Mouse (Mus musculus): ENCODE data around the gene Defa34. TPM values are rescaled to one million over a fixed set of nuclear protein-coding genes. Genes with fewer than 3 reads are reported as not detected.
"Not testable (repeated sequence)": the region's sequence is repeated elsewhere in the genome, so short reads cannot be mapped to it uniquely, and the experiment has no call there.

Defa34 gene
- polyA plus RNA-seq (2015; fragmentation: Nextera tagmentation; extraction: Ambion mirVana) = not detected in 2 replicates

- H3K27ac ChIP-seq; H3K36me3 ChIP-seq; ATAC-seq (replicated peaks; ENCODE audit: low FRiP score); H3K4me3 ChIP-seq (replicated peaks); H3K4me1 ChIP-seq; H3K27me3 ChIP-seq; H3K9me3 ChIP-seq (replicated peaks); H3K4me2 ChIP-seq; H3K9ac ChIP-seq: not testable (repeated sequence)
- WGBS = 100% methylated on average over 1 of the region's 1 CpGs
Observed at GRCm38 (mm10) chr8:21665497-21665896, at the start of gene Defa34. Gene Defa34 (plus strand): TSS chr8:21665797.

GRCm38 (mm10) chr8:21617883-21618282 lies 47.7 kb upstream of the Defa34 start, which contains the start of gene Defa26:
Gene Defa26 (plus strand): TSS chr8:21618183.
- not testable (repeated sequence) for ATAC-seq (replicated peaks; ENCODE audit: low FRiP score); H3K27me3 ChIP-seq; H3K9ac ChIP-seq; H3K27ac ChIP-seq; H3K4me1 ChIP-seq; H3K36me3 ChIP-seq; H3K4me2 ChIP-seq; H3K9me3 ChIP-seq (replicated peaks); H3K4me3 ChIP-seq (replicated peaks)
- 100% methylated on average over 1 of the region's 1 CpGs for WGBS

- H3K4me1 ChIP-seq; H3K27ac ChIP-seq; H3K4me2 ChIP-seq; H3K27me3 ChIP-seq; H3K36me3 ChIP-seq; H3K4me3 ChIP-seq (replicated peaks); H3K9ac ChIP-seq; H3K9me3 ChIP-seq (replicated peaks); ATAC-seq (replicated peaks; ENCODE audit: low FRiP score): not testable (repeated sequence)
- 43% methylated on average over 1 of the region's 2 CpGs for WGBS
Observed at GRCm38 (mm10) chr8:21655480-21655879, 10.1 kb upstream of the Defa34 start, which contains the start of gene Defa17. Gene Defa17 (plus strand): TSS chr8:21655780.

- WGBS = 75% methylated on average over 2 of the region's 2 CpGs
- H3K4me1 ChIP-seq; H3K27ac ChIP-seq; H3K4me3 ChIP-seq (replicated peaks); H3K4me2 ChIP-seq; H3K9ac ChIP-seq; H3K36me3 ChIP-seq; ATAC-seq (replicated peaks; ENCODE audit: low FRiP score); H3K9me3 ChIP-seq (replicated peaks); H3K27me3 ChIP-seq: not testable (repeated sequence)
Observed at GRCm38 (mm10) chr8:21703545-21703944, 37.9 kb downstream of the Defa34 start, which contains the start of gene AY761184. Gene AY761184 (minus strand): TSS chr8:21703645.

Other genes with a start within 250 kb of the Defa34 start
- not detected in 2 replicates for gene Defa36, start 238.4 kb upstream of the Defa34 start, polyA plus RNA-seq (2015; fragmentation: Nextera tagmentation; extraction: Ambion mirVana)
- not detected in 2 replicates for gene Gm7849, start 209.2 kb upstream of the Defa34 start, polyA plus RNA-seq (2015; fragmentation: Nextera tagmentation; extraction: Ambion mirVana)
- gene Defa20, start 156.5 kb upstream of the Defa34 start, polyA plus RNA-seq (2015; fragmentation: Nextera tagmentation; extraction: Ambion mirVana) = not detected in 2 replicates
- not detected in 2 replicates for gene Defa32, start 136.8 kb upstream of the Defa34 start, polyA plus RNA-seq (2015; fragmentation: Nextera tagmentation; extraction: Ambion mirVana)
- not detected in 2 replicates for gene Defa37, start 100.4 kb upstream of the Defa34 start, polyA plus RNA-seq (2015; fragmentation: Nextera tagmentation; extraction: Ambion mirVana)
- not detected in 2 replicates for gene Defa28, start 82.8 kb upstream of the Defa34 start, polyA plus RNA-seq (2015; fragmentation: Nextera tagmentation; extraction: Ambion mirVana)
- not detected in 2 replicates for gene Gm7861, start 71.3 kb upstream of the Defa34 start, polyA plus RNA-seq (2015; fragmentation: Nextera tagmentation; extraction: Ambion mirVana)
- gene Defa26, start 47.6 kb upstream of the Defa34 start, polyA plus RNA-seq (2015; fragmentation: Nextera tagmentation; extraction: Ambion mirVana) = not detected in 2 replicates
- not detected in 2 replicates for gene Defa17, start 10.0 kb upstream of the Defa34 start, polyA plus RNA-seq (2015; fragmentation: Nextera tagmentation; extraction: Ambion mirVana)
- not detected in 2 replicates for gene AY761184, start 37.8 kb downstream of the Defa34 start, polyA plus RNA-seq (2015; fragmentation: Nextera tagmentation; extraction: Ambion mirVana)
- not detected in 2 replicates for gene Defa24, start 68.7 kb downstream of the Defa34 start, polyA plus RNA-seq (2015; fragmentation: Nextera tagmentation; extraction: Ambion mirVana)
- not detected in 2 replicates for gene Defb50, start 157.7 kb downstream of the Defa34 start, polyA plus RNA-seq (2015; fragmentation: Nextera tagmentation; extraction: Ambion mirVana)
- gene Defb2, start 174.1 kb downstream of the Defa34 start, polyA plus RNA-seq (2015; fragmentation: Nextera tagmentation; extraction: Ambion mirVana) = not detected in 2 replicates
- gene Defb10, start 193.1 kb downstream of the Defa34 start, polyA plus RNA-seq (2015; fragmentation: Nextera tagmentation; extraction: Ambion mirVana) = not detected in 2 replicates
- not detected in 2 replicates for gene Defb9, start 219.6 kb downstream of the Defa34 start, polyA plus RNA-seq (2015; fragmentation: Nextera tagmentation; extraction: Ambion mirVana)
- 0.65 TPM in 1 of 2 replicates, not detected in the other for gene Defb11, start 240.6 kb downstream of the Defa34 start, polyA plus RNA-seq (2015; fragmentation: Nextera tagmentation; extraction: Ambion mirVana)